Comparison of ENCODE assay signal across 8 mouse cellular contexts in genomic region chr14:41013630-41014613, GRCm38 (mm10). TPM values are rescaled to one million over a fixed set of nuclear protein-coding genes. Genes with fewer than 3 reads are reported as not detected.
DNase-seq lines count a peak whose midpoint lies in the region; ATAC-seq and TF ChIP-seq lines count a peak whose summit lies in the region.

Gene Fam213a, minus strand, starts transcription at chr14:41013788.

- TF ChIP-seq POLR2A in ES-Bruce4 (IDR thresholded peaks at IDR 0.05; ENCODE audit: insufficient read depth, low read length), result no peak

- TF ChIP-seq EP300 in ES-Bruce4 (IDR thresholded peaks at IDR 0.05; ENCODE audit: insufficient read depth, low read depth, low read length), result no peak
- no peak for TF ChIP-seq EP300 in heart, postnatal 0 days (IDR thresholded peaks at IDR 0.05; ENCODE audit: low read depth)
- TF ChIP-seq EP300 in liver, embryonic 14.5 days (IDR thresholded peaks at IDR 0.05; ENCODE audit: low read depth), result no peak

- H3K27me3 ChIP-seq in ES-Bruce4 (ENCODE audit: control insufficient read depth, insufficient read depth, low read length, poor library complexity, severe bottlenecking), result peaks cover 3% of the 10 kb centered on the region; the same call in 1 of the 2 replicates
- H3K27me3 ChIP-seq in forebrain, embryonic 13.5 days, result 0 out of 2 replicates have a peak, but pooled peaks cover 5% of the 10 kb centered on the region
- H3K27me3 ChIP-seq in heart, postnatal 0 days (ENCODE audit: control insufficient read depth, insufficient read depth, low read length), result no peaks in the 10 kb centered on the region
- no peaks in the 10 kb centered on the region; the same call in 1 of the 2 replicates for H3K27me3 ChIP-seq in liver, embryonic 14.5 days (ENCODE audit: control insufficient read depth, insufficient read depth, low read length)
- H3K27me3 ChIP-seq in stomach, embryonic 15.5 days (replicated peaks), result no peaks in the 10 kb centered on the region

- H3K36me3 ChIP-seq in ES-Bruce4 (ENCODE audit: control insufficient read depth, insufficient read depth, low read length, poor library complexity, severe bottlenecking), result no peaks in the 10 kb centered on the region
- no peaks in the 10 kb centered on the region for H3K36me3 ChIP-seq in forebrain, embryonic 13.5 days (ENCODE audit: poor library complexity, severe bottlenecking)
- no peaks in the 10 kb centered on the region for H3K36me3 ChIP-seq in heart, postnatal 0 days (replicated peaks; ENCODE audit: control insufficient read depth, insufficient read depth, low read length)
- H3K36me3 ChIP-seq in liver, embryonic 14.5 days (replicated peaks; ENCODE audit: control insufficient read depth, insufficient read depth, low read depth), result no peaks in the 10 kb centered on the region
- H3K36me3 ChIP-seq in stomach, embryonic 15.5 days, result no peaks in the 10 kb centered on the region

- H3K4me3 ChIP-seq in ES-Bruce4 (ENCODE audit: low read depth, low read length), result peak within 1 kb of the TSS; percentile 29
- peak within 1 kb of the TSS; percentile 61 for H3K4me3 ChIP-seq in forebrain, embryonic 13.5 days
- H3K4me3 ChIP-seq in heart, postnatal 0 days (ENCODE audit: low read depth, low read length), result peak within 1 kb of the TSS; percentile 59
- peak within 1 kb of the TSS; percentile 60 to 82 for H3K4me3 ChIP-seq in liver, embryonic 14.5 days (ENCODE audit: insufficient read depth in 1 of 2, low read depth in 2 of 2, low read length in 2 of 2)
- H3K4me3 ChIP-seq in stomach, embryonic 15.5 days (replicated peaks), result peak within 1 kb of the TSS; percentile 60

- 2% methylated on average over 32 of the region's 32 CpGs for WGBS in forebrain, embryonic 13.5 days
- WGBS in heart, postnatal 0 days, result 3% methylated on average over 32 of the region's 32 CpGs
- 6% methylated on average over 32 of the region's 32 CpGs for WGBS in liver, embryonic 14.5 days (ENCODE audit: insufficient replicate concordance)
- 3% methylated on average over 32 of the region's 32 CpGs for WGBS in stomach, embryonic 15.5 days

- TF ChIP-seq CTCF in ES-Bruce4 (IDR thresholded peaks at IDR 0.05; ENCODE audit: low read depth, low read length), result no peak
- TF ChIP-seq CTCF in heart, postnatal 0 days (IDR thresholded peaks at IDR 0.05; ENCODE audit: low read depth), result no peak
- TF ChIP-seq CTCF in liver, embryonic 14.5 days (IDR thresholded peaks at IDR 0.05; ENCODE audit: low read depth), result no peak

- H3K9me3 ChIP-seq in ES-Bruce4 (replicated peaks; ENCODE audit: control insufficient read depth, insufficient read depth, low read length, poor library complexity, severe bottlenecking), result no peaks in the 10 kb centered on the region
- H3K9me3 ChIP-seq in forebrain, embryonic 13.5 days (replicated peaks), result no peaks in the 10 kb centered on the region
- H3K9me3 ChIP-seq in heart, postnatal 0 days (replicated peaks; ENCODE audit: control insufficient read depth, low read length), result no peaks in the 10 kb centered on the region
- no peaks in the 10 kb centered on the region for H3K9me3 ChIP-seq in liver, embryonic 14.5 days (ENCODE audit: control insufficient read depth, low read length)
- H3K9me3 ChIP-seq in stomach, embryonic 15.5 days, result no peaks in the 10 kb centered on the region

- peak within 1 kb of the TSS; percentile 74 for H3K4me2 ChIP-seq in forebrain, embryonic 13.5 days
- peak within 1 kb of the TSS; percentile 95 for H3K4me2 ChIP-seq in heart, postnatal 0 days (ENCODE audit: low read depth, low read length)
- peak within 1 kb of the TSS; percentile 88 for H3K4me2 ChIP-seq in liver, embryonic 14.5 days (ENCODE audit: low read depth)
- H3K4me2 ChIP-seq in stomach, embryonic 15.5 days, result peak within 1 kb of the TSS; percentile 92

- H3K4me1 ChIP-seq in ES-Bruce4 (ENCODE audit: control insufficient read depth, insufficient read depth, low read length), result no peaks in the 10 kb centered on the region
- H3K4me1 ChIP-seq in forebrain, embryonic 13.5 days, result peaks cover 11% of the 10 kb centered on the region
- H3K4me1 ChIP-seq in heart, postnatal 0 days (ENCODE audit: control insufficient read depth, insufficient read depth), result peaks cover 17% of the 10 kb centered on the region; the same call in 1 of the 2 replicates
- H3K4me1 ChIP-seq in liver, embryonic 14.5 days (replicated peaks; ENCODE audit: control insufficient read depth in 2 of 2, insufficient read depth in 2 of 2, low read length in 1 of 2), result peaks cover 20 to 43% of the 10 kb centered on the region in 2 experiments
- 0 out of 2 replicates have a peak, but pooled peaks cover 4% of the 10 kb centered on the region for H3K4me1 ChIP-seq in stomach, embryonic 15.5 days

- peak; percentile 83 for DNase-seq in heart, postnatal 0 days (ENCODE audit: low spot score)
- peak; percentile 93 to 96 for DNase-seq in kidney, postnatal 36 days
- peak; percentile 78 to 84 (median 80) for DNase-seq in liver, embryonic 14.5 days (ENCODE audit: low read depth in 3 of 3, low spot score in 3 of 3)
- DNase-seq in neural tube, embryonic 10.5 days (ENCODE audit: extremely low spot score, low spot score), result peak; percentile 87

- H3K27ac ChIP-seq in ES-Bruce4 (ENCODE audit: insufficient read depth, low read length), result no peak within 1 kb of the TSS
- H3K27ac ChIP-seq in forebrain, embryonic 13.5 days, result peak within 1 kb of the TSS; percentile 28; the same call in 1 of the 2 replicates
- peak within 1 kb of the TSS; percentile 60 for H3K27ac ChIP-seq in heart, postnatal 0 days (ENCODE audit: low read depth)
- peak within 1 kb of the TSS; percentile 45 for H3K27ac ChIP-seq in liver, embryonic 14.5 days
- no peak within 1 kb of the TSS for H3K27ac ChIP-seq in stomach, embryonic 15.5 days

- peak; percentile 93 for ATAC-seq in cerebellum, adult (ENCODE audit: insufficient number of reproducible peaks, low FRiP score, low TSS enrichment)
- peak; percentile 99 for ATAC-seq in forebrain, embryonic 13.5 days
- peak; percentile 96 for ATAC-seq in heart, postnatal 0 days (ENCODE audit: insufficient read depth, low read depth)
- ATAC-seq in liver, embryonic 14.5 days (ENCODE audit: insufficient read depth), result peak; percentile 91
- ATAC-seq in stomach, embryonic 15.5 days (ENCODE audit: insufficient read depth, low FRiP score, low read depth), result peak; percentile 96

- no peak within 1 kb of the TSS for H3K9ac ChIP-seq in ES-Bruce4 (ENCODE audit: low read depth, poor library complexity, severe bottlenecking)
- peak within 1 kb of the TSS; percentile 80 for H3K9ac ChIP-seq in forebrain, embryonic 13.5 days
- H3K9ac ChIP-seq in heart, postnatal 0 days (replicated peaks; ENCODE audit: low read depth, low read length), result peak within 1 kb of the TSS; percentile 67
- peak within 1 kb of the TSS; percentile 65 for H3K9ac ChIP-seq in liver, embryonic 14.5 days (replicated peaks)
- peak within 1 kb of the TSS; percentile 59; the same call in 1 of the 2 replicates for H3K9ac ChIP-seq in stomach, embryonic 15.5 days

RNA-seq across cellular contexts. Expression of gene Fam213a, which starts in this region (rescaled TPM):
- polyA plus RNA-seq in ES-Bruce4 (2011; ENCODE audit: insufficient read depth, insufficient read length, low read depth, missing spikeins), result 24.8 and 27.5 TPM in 2 replicates
- 49.7 and 57.8 TPM in 2 replicates for polyA plus RNA-seq in forebrain, embryonic 13.5 days (2015; fragmentation: Nextera tagmentation; extraction: Ambion mirVana)
- 6.6 and 9.4 TPM in 2 replicates for total RNA-seq in heart, postnatal 0 days (2014; rRNA removed; ENCODE audit: low replicate concordance)
- 23.8 and 25.7 TPM in 2 replicates for polyA plus RNA-seq in heart, postnatal 0 days (2015; fragmentation: Nextera tagmentation; extraction: Ambion mirVana)
- polyA plus RNA-seq in liver, embryonic 14.5 days (2012; rRNA removed), result 22.0 and 39.4 TPM in 2 replicates
- polyA plus RNA-seq in liver, embryonic 14.5 days (2014; fragmentation: Nextera tagmentation; extraction: Ambion mirVana), result 41.8 and 45.1 TPM in 2 replicates
- 40.2 and 43.5 TPM in 2 replicates for polyA plus RNA-seq in stomach, embryonic 15.5 days (2015; fragmentation: Nextera tagmentation; extraction: Ambion mirVana)

Comparison
In these comparisons a context has a peak if more than half of its experiments do, and no peak if none do; other contexts are left out.
1. H3K27ac ChIP-seq: peak in forebrain, embryonic 13.5 days (single experiment), heart, postnatal 0 days (single experiment) and liver, embryonic 14.5 days (single experiment); none in ES-Bruce4 (single experiment) and stomach, embryonic 15.5 days (single experiment).
2. Peak in every context shown above with its lines, with median percentiles within 50 percentile points of each other: H3K4me3 ChIP-seq, ATAC-seq, H3K4me2 ChIP-seq and DNase-seq.